Mouse (Mus musculus) E14TG2a.4 (cell line): ENCODE data around the gene Cxcr4.

Source experiments
- H3K27me3 ChIP-seq: 2 replicates; pipeline ENCODE4 v1.6.1; 2014; ENCODE audit warnings: low read length, control low read depth; ENCODE audit not compliant: insufficient read depth
- H3K36me3 ChIP-seq: 2 replicates; pipeline ENCODE4 v1.6.1; 2014; ENCODE audit warnings: low read length, control low read depth; ENCODE audit not compliant: insufficient read depth
- H3K4me1 ChIP-seq: replicated peaks from 2 replicates; pipeline ENCODE4 v1.6.1; 2014; ENCODE audit warnings: low read depth, low read length, control low read depth
- H3K4me3 ChIP-seq: replicated peaks from 2 replicates; pipeline ENCODE4 v1.5.1; 2014; ENCODE audit warnings: mild to moderate bottlenecking, low read length
- H3K9me3 ChIP-seq: 2 replicates; pipeline ENCODE4 v1.6.1; 2014; ENCODE audit warnings: low read length, control low read depth
- CTCF ChIP-seq: conservative IDR thresholded peaks from 2 replicates; pipeline ENCODE4 v1.5.1; 2014; ENCODE audit warnings: low read length
- NANOG ChIP-seq: IDR thresholded peaks from 2 replicates; pipeline ENCODE4 v1.6.1; 2014; ENCODE audit warnings: borderline replicate concordance, low read length, mixed read lengths
- POU5F1 ChIP-seq: IDR thresholded peaks from 2 replicates; pipeline ENCODE4 v1.6.1; 2014; ENCODE audit warnings: low read length, borderline replicate concordance

Gene Cxcr4

GRCm38 (mm10) chr1:128602688-128603385 lies 10.7 kb upstream of the Cxcr4 start:
- no peaks in the 10 kb centered on the region for H3K36me3 ChIP-seq
- no peak overlapping the region for H3K4me3 ChIP-seq
- H3K27me3 ChIP-seq: peaks cover 7% of the 10 kb centered on the region
- TF ChIP-seq CTCF (no peak), NANOG (no peak), POU5F1 (no peak)
- H3K4me1 ChIP-seq: peaks cover 23% of the 10 kb centered on the region
- H3K9me3 ChIP-seq: no peaks in the 10 kb centered on the region

DNA sequence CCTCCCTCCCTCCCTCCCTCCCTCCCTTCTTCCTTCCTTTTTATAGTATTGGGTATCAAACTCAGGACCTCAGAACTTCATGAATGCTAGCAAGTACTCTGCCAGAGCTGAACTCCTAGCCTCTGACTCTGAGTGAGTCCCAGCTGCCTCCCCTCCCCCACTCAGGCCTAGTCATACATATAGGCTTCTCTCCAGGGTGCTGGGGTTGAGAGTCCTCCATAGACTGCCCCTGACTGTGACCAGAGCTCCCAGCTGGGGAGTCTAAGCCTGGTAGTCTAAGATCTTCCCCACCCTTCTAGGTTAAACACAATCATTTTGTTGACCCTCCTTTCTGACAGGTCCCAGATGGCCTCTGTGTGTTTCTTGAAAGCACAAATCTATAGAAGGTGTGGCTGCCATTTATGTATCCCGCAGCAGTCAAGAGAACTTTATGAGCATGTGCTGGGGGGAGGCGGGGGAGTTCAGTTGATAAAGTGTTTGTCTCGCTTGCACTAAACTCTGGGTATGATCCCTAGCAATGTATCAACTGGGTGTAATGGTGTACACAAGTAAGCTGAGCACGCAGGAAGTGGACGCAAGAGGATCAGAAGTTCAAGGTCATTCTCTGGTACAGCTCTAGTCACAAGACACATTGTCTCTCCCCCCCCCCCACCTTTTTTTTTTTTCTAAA lies 10.1 kb upstream of the Cxcr4 start:
- Histone ChIP-seq H3K9me3 (no peaks in the 10 kb centered on the region), H3K36me3 (no peaks in the 10 kb centered on the region), H3K27me3 (peaks cover 7% of the 10 kb centered on the region), H3K4me1 (peaks cover 30% of the 10 kb centered on the region), H3K4me3 (no peak overlapping the region)
- TF ChIP-seq CTCF: no peak
- no peak for TF ChIP-seq POU5F1
- TF ChIP-seq NANOG: no peak

- Histone ChIP-seq H3K9me3 (no peaks in the 10 kb centered on the region), H3K36me3 (no peaks in the 10 kb centered on the region), H3K4me3 (no peak overlapping the region), H3K27me3 (peaks cover 2% of the 10 kb centered on the region; the same call in 1 of the 2 replicates), H3K4me1 (peaks cover 35% of the 10 kb centered on the region)
- TF ChIP-seq CTCF (no peak), POU5F1 (no peak), NANOG (no peak)
Observed at GRCm38 (mm10) chr1:128601307-128601706, 9.2 kb upstream of the Cxcr4 start.

- TF ChIP-seq NANOG (no peak), POU5F1 (no peak), CTCF (no peak)
- Histone ChIP-seq H3K36me3 (no peaks in the 10 kb centered on the region), H3K4me3 (no peak overlapping the region), H3K27me3 (peaks cover 2% of the 10 kb centered on the region; the same call in 1 of the 2 replicates), H3K4me1 (peaks cover 40% of the 10 kb centered on the region), H3K9me3 (no peaks in the 10 kb centered on the region)
Observed at GRCm38 (mm10) chr1:128600549-128600948, 8.5 kb upstream of the Cxcr4 start.

DNA sequence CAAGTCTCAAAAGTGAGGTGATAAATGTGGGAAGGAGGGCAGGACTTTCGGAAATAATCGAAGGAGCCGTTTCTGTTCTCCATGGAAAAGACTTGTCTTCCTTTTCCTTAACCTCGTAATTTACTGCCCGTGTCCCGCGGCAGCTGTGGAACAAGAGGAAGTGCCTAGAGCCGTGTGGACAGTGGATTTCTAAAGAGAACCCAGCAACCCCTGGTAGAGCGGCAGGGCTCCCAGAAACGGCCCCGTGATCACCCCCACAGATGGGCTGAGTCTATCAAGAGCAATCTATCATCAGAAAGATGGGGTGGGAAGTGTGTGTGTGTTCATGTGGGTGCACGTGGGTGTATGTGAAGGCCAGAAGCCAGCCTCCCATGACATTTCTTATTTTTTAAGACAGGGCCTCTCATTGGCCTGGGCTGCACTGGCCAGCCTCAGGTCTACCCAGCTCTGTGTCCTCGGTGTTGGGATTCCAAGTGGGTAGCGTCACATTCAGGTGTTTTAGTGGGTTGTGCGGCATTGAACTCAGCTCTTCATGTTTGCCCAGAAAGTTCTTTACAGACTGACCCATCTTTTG lies 5.2 kb upstream of the Cxcr4 start:
- peaks cover 26% of the 10 kb centered on the region for H3K27me3 ChIP-seq
- H3K9me3 ChIP-seq: no peaks in the 10 kb centered on the region
- no peaks in the 10 kb centered on the region for H3K36me3 ChIP-seq
- peaks cover 64% of the 10 kb centered on the region for H3K4me1 ChIP-seq
- TF ChIP-seq CTCF: no peak
- no peak for TF ChIP-seq NANOG
- no peak for TF ChIP-seq POU5F1
- H3K4me3 ChIP-seq: no peak overlapping the region

- Histone ChIP-seq H3K9me3 (no peaks in the 10 kb centered on the region), H3K4me3 (no peak overlapping the region), H3K36me3 (no peaks in the 10 kb centered on the region), H3K27me3 (peaks cover 41% of the 10 kb centered on the region), H3K4me1 (peaks cover 70% of the 10 kb centered on the region)
- TF ChIP-seq POU5F1: no peak
Observed at GRCm38 (mm10) chr1:128595528-128595927, 3.4 kb upstream of the Cxcr4 start.

GRCm38 (mm10) chr1:128595105-128595420 lies 3.0 kb upstream of the Cxcr4 start:
- Histone ChIP-seq H3K36me3 (no peaks in the 10 kb centered on the region), H3K4me1 (peaks cover 66% of the 10 kb centered on the region), H3K9me3 (no peaks in the 10 kb centered on the region), H3K4me3 (no peak overlapping the region), H3K27me3 (peaks cover 44% of the 10 kb centered on the region)
- TF ChIP-seq NANOG (no peak), POU5F1 (no peak), CTCF (no peak)

GRCm38 (mm10) chr1:128594353-128595104 lies 2.4 kb upstream of the Cxcr4 start:
- H3K4me3 ChIP-seq: no peak overlapping the region
- no peaks in the 10 kb centered on the region for H3K9me3 ChIP-seq
- no peaks in the 10 kb centered on the region for H3K36me3 ChIP-seq
- H3K27me3 ChIP-seq: peaks cover 49% of the 10 kb centered on the region
- H3K4me1 ChIP-seq: peaks cover 66% of the 10 kb centered on the region
- TF ChIP-seq POU5F1: no peak
- TF ChIP-seq CTCF: no peak
- TF ChIP-seq NANOG: no peak
